Mouse (Mus musculus) T-helper 17 cell (primary cell): ENCODE measurements around the gene Mmp15.
"Not testable (repeated sequence)": the region's sequence is repeated elsewhere in the genome, so short reads cannot be mapped to it uniquely, and the experiment has no call there.

Experiments used
- in situ Hi-C, 2 experiments: fragments of 300-600 bp; cut with MboI, MseI; formaldehyde crosslinking; loops; 1 replicate in 1 of 2; 2 replicates in 1 of 2; pipeline ENCODE4 v1.15.1; 2025; ENCODE audit warnings: high pct_unique_total_duplicates in 2 of 2

Gene Mmp15

DNA sequence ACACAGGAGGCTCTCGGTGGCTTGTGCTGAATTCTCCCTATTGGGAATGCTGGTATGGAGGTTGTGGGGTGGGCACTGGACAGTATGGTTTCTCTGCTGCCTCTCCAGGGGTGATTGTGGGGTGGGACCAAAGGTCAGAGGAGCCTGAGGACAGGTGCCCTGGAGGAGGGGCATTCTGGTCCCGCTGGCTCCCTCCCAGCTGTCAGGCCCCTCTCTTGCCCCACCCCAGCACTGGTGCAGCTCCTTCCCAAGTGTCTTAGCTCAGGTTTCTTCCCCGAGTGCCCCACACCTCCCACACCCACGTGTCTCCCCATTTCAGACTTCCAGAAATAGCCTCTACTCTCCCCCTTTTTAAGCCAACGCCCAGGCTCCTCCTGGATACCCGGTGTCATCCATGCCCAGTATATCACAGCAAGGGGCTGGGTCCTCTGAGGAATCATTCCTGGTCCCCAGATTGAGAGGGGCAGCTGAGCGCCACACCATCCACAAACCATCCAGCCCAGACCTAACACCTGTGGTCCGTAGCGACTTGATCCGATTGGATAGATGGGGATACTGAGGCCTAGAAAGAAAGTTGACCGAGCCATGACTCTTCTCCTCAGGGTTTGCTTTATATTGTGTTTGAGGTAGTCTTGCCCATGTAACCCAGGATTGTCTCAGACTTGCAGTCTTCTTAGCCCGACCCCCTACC is 24.4 kb downstream of the Mmp15 start:
- in situ Hi-C loops, result no loop called here

DNA sequence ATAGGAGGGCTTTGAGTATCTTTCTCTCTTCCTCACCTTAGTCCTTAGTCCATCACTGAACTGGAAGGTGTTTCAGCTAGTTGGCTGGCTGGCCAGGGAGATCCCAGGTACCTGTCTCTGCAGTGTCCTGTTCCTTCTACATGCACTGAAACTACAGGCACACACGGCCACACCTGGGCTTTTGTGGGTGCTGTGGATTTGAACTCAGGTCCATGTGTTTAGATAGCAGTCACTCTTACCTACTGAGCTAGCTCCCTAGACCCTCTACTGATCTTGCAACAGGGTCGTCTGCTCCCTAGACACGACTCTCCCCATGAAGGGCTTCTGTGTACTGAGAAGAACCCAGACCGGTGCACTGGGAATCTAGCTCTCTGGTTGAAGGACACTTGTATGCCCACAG is 25.0 kb downstream of the Mmp15 start:
- in situ Hi-C loops, result no loop called here

DNA sequence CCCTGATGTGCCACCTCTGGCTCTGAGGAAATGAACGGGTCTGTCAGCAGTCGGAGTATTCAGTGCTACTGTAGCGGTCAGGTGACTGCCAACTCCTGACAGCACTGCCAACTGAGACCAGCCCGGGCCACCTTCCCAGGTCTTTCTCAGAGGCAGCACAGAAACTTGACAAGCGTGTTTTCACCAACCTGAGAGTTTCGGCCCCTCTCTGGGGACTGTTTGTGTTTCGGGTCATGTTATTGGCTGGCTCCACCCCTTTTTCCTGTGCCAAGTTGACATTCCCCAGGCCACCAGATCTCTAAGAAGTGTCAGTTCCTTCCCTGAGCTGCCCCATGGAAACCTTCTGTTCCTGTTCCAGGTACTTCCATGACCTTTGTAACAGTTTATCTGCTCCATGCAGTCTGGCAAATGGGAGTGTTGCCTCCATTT is 25.8 kb downstream of the Mmp15 start:
- in situ Hi-C loops, result no loop called here

DNA sequence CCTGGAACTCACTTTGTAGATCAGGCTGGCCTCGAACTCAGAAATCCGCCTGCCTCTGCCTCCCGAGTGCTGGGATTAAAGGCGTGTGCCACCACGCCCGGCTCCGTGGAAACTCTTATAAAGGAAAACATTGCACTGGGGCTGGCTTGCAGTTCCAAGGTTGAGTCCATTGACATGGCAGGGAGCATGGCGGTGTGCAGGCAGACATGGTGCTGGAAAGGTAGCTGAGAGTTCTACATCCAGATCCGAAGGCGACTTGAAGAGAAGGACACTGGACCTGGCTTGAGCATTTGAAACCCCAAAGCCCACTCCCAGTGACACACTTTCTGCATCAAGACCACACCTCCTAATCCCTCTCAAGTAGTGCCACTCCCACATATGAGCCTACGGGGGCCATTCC is 26.9 kb downstream of the Mmp15 start:
- in situ Hi-C loops, result not testable (repeated sequence)

DNA sequence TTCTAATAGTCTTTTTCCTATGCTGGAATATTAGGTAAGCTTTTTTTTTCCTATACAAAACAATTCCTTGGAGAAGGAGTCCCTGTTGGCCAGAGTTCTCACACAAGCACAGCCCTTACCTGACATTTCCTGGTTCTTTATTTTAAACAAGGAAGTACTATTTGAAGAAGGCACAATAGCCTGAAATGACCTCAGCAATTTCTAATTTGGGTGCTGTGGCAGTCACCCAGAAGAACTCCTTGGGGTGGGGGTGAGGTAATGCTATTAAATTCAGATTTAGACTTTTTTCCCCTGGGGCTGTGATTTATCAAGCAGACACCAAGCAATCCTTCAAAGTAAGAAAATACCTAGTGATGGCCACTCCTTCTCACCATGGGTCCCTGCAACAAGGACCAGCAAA is 28.9 kb downstream of the Mmp15 start:
- in situ Hi-C loops, result no loop called here

DNA sequence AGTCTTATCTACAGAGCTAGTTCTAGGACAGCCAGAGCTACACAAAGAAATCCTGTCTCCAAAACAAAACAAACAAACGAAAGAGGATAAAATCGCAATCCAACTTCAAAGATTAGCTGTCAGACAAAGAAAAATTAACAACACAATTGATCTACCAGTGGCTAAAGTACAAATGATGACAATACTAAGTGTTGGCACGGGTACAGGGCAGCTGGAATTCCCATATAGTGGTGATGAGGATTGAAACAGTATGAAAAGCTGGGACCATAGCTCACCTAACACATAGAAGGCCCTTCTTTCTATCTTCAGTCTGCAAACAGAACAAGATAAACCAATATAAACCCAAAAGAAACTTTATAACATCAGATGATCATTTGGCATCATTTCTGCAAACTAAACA is 29.5 kb downstream of the Mmp15 start:
- in situ Hi-C loops, result no loop called here

DNA sequence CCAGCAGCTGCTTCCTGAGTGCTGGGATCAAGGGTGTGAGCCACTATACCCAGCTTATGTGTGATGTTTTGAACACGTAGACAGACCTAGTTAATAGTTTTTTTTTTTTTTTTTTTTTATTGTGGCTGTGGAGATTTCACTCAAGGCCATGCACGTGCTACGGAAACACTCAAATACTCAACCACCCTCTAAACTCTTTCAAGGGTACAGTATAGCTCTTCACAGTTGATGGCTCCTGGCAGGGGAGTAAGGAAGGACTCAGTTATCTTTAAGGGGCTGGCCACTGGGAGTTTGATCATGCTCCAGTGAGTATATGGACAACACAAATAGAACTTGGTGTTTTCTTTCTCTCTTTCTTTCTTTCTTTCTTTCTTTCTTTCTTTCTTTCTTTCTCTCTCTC is 32.4 kb downstream of the Mmp15 start:
- in situ Hi-C loops, result no loop called here

DNA sequence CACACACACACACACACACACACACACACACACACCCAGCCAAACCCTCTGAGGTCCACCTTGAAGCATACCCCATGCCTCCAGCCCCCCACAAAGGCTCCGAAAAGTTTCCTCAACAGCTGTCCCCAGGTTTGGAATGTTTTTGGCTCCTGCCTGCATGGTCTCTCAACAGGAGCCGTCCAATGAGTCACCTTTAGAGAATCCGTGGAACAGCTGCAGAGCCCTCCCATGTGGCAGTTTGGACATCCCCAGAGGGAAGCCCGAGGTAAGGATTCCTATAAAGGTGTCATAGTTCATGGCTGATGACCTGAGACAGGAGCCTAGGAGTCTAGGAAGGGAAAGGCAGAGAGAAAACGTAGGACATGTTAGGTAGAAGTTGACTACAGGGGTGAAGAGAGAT is 34.0 kb downstream of the Mmp15 start:
- in situ Hi-C loops, result loop anchor here in 1 of 2 experiments (5.0 kb wide), 1 partner anchor 41 kb away; no protein-coding TSS in a partner anchor

DNA sequence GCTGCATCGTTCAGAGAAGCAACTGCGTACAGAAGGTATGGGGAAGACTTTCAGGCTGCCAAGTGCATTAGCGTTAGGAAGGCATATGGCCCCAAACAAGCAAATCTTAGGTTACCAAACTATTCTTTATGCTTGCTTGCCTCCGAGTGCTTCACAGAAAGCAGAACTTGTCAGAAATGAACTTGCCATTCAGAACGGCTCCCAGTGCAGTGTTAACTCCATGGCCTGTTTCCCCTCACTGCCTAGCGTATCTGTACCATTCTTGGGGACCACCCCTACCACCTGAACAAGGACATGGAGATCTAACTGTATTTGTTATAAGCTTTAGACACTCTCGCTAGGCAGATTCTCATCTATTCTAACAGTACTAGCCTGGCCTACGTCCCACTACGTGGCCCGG is 35.2 kb downstream of the Mmp15 start:
- in situ Hi-C loops, result loop anchor here in 1 of 2 experiments (5.0 kb wide), 1 partner anchor 40 kb away; no protein-coding TSS in a partner anchor

DNA sequence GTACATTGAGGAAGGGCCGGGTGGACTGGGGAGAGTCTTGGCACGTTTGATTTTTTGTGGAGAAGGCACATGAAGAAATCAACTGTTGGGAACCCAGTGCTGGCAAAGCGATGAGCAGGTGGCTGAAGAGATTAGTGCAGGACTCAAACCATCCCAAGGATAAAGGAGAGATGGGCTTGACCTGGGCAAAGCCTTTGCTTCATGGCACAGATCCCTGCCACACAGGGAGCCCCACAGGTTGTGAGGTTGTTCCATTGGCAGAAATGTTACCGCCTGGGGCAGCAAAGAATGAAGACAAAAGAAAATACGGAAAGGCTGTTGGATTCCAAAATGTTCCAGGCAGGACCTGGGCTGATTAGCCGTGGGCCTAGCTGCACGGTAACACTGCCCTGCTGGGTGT is 35.9 kb downstream of the Mmp15 start:
- in situ Hi-C loops, result loop anchor here in 1 of 2 experiments (5.0 kb wide), 1 partner anchor 39 kb away; no protein-coding TSS in a partner anchor

DNA sequence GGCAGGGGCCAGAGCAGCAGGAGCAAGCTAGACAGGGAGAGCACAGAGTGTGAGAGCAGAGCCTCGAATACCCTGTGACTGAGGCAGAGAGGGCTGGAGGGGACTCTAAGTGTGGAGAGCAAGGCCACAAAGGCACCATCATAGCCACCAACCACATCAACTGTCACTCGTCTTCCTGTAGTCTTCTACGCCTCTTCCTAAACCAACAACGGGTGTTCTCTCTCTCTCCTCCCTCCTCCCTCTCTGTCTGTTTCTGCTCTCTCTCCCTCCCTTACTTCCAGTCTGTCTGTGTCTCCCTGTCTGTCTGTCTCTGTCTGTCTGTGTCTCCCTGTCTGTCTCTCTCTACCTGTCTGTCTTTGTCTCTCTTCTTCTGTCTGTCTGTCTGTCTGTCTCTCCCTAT is 38.2 kb downstream of the Mmp15 start:
- in situ Hi-C loops, result no loop called here

DNA sequence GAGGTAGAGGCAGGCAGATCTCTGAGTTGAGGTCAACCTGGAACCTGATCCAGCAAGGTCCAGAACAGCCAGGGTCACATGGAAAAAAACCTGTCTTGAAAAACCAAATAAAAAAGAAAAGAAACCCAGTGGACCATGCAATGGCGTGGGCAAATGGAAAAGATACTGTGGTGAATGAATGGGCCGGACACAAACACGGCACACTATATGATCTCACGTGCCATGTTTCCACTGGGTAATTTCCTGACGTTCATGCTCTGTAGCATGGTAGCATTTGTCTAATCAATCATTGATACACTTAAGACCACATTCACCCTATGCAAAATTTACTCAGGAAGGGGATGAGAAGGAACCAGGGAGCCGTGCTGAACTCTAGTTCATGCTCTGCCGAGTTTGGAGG is 39.0 kb downstream of the Mmp15 start:
- in situ Hi-C loops, result no loop called here

DNA sequence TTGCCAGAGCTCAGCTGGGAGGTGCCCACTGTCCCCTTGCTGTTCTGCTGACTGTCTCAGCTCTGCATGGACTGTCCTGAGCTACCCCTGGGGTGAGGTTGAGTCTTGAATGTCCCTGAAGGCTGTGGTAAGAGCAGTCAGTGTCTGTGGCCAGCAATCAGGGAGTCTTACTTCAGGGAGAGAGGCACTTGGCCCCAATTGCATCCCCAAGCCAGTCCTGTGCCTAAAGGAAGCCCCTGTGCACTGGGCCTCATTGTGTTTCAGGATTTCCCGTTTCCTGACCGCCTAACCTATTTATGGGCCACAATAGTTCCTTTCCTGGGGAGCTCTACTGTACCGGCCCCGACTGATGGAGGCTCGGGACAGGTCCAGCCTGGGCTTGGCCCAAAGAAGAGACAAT is 40.5 kb downstream of the Mmp15 start:
- in situ Hi-C loops, result no loop called here

DNA sequence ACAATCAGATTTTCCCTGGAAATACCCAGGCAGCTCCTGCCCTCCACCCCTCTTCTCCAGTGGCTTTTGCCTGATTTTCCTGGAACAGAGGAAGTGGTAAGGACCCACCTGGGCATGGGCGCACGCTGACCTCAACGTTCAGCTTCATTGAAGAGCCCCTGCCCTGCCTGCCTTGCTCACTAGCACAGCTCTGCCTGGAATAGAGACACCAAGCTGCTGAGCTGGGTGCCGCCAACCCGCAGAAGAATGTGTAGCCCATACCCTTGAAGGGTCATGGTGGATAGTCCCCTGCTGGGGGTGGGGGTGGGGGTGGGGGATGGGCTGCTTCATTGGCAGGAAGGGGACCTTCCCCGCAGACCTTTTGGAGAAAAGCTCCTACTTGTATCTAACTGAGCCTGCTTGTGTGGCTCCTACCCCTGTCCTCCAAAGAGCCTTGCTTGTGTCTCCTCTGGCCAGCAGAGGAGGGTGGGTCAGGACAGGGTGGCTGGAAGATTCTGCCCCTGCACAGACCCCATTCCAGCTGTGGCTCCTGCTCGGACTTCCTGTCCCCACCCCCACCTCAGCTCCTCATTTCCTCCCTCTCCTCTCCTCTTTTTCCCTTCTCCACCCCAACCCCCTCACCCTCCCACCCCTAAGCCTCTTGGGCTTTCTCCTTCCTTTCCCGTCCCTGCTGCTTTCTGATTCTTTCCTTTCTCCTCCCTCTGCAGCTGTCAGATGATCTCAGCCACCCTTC is 43.3 kb downstream of the Mmp15 start:
- in situ Hi-C loops, result no loop called here

DNA sequence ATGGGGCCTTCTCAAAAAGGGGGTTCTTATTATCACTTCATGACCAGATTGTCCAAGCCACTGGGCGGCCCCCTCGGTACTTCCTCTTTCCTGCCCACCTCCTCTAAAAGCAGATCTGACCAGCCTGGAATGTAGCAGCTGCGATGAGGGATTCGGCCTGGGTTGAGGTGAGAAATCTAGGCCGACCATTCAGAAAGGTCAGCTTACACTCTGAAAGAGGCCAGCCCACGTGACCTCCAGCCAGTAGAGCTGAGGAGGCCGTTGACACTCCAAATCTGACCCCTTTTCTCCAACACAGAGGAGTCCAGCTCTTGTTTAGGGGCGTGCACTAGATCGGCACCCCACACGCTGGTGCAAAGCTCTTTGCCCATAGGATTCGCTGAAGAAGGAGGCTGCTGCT is 44.7 kb downstream of the Mmp15 start:
- in situ Hi-C loops, result no loop called here

DNA sequence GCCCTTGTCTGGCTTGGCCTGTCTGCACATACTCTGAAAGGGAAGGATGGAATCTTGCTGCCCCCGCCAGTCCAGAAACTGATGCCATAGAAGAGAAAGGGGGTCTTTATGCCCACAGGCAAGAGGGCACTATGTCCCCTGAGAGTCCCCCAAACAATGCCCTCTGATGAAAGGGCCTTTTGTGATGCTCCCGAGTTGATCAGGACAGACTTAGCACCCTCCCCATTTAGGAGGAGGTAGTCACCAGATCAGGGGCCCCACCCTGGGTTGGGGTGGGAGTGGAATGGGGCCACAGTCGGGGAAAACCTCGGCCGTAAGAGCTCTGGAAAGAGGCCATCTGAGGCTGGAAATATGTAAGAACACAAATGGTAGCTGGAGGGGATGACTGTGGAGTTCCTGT is 45.1 kb downstream of the Mmp15 start:
- in situ Hi-C loops, result no loop called here

DNA sequence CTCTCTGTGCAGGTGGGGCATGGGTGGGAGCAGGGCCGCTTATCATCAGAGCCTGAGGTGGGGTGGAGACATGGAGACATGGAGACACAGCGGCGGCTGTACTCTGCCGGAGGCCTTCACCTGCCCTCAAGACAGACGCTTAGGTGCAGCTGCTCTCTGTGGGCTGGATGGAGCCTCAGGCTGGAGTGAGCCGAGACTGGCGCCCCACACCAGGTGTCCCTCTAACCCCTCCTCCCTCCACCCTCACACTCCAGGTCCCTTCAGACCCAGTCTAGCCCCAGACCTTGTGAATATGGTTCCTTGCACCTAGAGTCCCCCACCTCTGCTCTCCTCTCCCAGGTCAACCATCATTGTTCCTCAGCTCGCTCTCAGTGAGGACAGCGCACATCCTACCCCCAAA is 47.1 kb downstream of the Mmp15 start:
- in situ Hi-C loops, result no loop called here

DNA sequence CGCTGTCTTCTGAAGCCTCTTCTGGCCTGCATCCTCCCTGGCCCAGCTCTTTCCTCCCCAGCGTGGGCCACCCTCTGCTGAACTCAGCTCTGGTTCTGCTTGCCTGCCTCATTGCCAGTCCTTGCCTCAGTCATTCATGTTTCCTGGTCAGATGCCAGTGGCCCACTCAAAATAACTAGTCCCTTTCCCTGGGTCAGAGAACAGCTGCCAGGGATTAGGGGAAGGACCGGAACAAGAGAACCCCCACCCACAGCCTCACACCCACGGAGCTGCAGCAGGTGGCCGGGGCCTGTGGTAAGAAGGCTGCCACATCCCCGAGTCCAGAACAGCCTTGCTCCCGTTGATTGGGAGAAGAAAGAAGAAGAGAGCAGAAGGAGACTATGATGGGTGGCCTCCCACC is 49.0 kb downstream of the Mmp15 start:
- in situ Hi-C loops, result no loop called here

DNA sequence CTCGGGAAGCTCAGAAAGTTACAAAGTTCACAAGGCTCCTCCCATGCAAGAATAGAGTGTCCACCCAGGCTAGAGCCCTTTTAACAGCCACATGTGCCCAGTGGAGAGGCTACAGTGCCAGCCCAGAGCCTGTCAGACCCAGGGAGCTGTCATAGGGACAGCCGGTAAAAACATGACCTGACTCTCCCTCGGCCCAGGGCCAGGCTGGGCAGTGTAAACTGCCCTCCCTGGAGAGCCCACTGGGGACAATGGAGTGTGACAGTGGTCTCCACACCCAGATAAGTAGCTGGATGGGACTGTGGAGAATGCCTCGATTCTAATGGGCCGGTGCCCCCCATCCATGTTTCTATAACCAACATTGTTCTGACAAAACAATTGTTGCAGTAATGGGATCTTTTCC is 57.5 kb downstream of the Mmp15 start:
- in situ Hi-C loops, result no loop called here

DNA sequence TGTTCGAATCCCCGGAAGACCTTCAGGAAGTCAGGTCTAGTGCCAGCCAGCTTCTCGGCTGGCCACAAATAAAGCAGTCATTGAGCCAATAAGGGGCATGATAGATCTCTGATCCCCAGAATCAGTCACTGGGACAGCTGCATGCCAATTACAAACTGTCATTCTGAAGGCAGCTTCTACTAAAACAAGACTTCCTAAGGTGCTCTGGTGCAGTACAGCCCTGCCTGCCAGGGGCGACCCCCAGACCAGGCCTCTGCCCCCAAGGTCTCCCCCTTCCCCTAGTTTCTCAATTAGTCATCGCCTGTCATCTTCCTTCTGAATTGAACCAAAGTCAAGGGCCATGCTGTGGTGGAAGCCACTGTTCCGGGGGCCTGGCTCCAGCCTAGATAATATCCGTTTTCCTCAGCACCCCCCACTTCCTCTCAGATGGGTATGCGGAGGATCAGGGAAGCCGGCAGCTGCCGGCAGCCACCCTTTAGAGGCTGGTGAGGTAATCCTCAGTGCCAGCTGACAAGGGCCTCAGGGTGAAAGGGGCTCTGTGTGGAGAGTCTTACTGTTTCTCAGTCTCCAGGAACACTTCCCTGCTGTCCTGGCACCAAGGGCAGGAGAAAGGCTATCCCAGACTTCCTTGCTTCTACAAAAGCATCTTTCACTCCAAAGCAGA is 59.4 kb downstream of the Mmp15 start:
- in situ Hi-C loops, result no loop called here

DNA sequence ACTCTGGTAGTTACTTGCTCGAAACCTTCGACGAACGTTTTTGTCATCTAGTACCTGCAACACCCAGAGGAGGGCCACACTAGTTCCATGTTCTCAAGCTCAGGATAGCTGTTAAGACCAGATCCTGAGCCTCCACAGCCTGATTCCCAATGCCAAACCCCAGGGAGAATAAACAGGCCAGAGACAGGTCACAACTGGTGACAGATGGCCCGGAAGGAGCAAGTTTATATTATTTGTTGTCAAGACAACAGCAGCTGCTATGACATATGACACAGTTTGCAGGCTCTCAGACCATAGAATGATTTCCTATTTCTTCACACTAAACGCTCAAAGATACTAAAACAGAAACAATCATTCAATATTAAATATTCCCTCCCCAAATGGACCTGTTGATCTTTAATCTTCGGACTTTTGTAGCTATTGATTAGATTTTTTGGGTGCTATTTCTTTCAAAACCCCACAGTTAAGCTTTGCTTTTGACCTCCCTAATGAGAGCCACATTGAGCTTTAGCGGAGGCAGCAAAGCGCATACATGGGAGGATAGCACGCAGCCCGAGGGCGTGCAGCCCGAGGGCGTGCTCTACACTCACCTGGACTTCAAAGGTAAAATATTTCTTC is 70.2 kb downstream of the Mmp15 start:
- in situ Hi-C loops, result loop anchor here in 1 of 2 experiments (5.0 to 10.0 kb wide), 2 partner anchors 70 to 448 kb away; partner anchors contain the start of genes Adgrg1 and Mmp15
